Mouse (Mus musculus) embryonic stem cell, embryonic (primary cell): Measurements from ENCODE around the gene Cacnb1.

ENCODE experiments used
- CTCF ChIA-PET, 4 experiments: fragments of 300-600 bp in 2 of 4; fragments of 350-600 bp in 2 of 4; sonication (Branson Sonifier 250); formaldehyde crosslinking; loops; one replicate each; lab custom pipeline; 2022; ENCODE audit warnings: inconsistent platforms in 2 of 4; lab: Charles Lee
- POLR2A ChIA-PET, 4 experiments: fragments of 300-600 bp in 2 of 4; fragments of 350-600 bp in 2 of 4; sonication (Branson Sonifier 250); formaldehyde crosslinking; loops; one replicate each; lab custom pipeline; 2022; ENCODE audit warnings: antibody characterized with exemption in 4 of 4, inconsistent platforms in 1 of 4; lab: Charles Lee

The Cacnb1 gene

DNA sequence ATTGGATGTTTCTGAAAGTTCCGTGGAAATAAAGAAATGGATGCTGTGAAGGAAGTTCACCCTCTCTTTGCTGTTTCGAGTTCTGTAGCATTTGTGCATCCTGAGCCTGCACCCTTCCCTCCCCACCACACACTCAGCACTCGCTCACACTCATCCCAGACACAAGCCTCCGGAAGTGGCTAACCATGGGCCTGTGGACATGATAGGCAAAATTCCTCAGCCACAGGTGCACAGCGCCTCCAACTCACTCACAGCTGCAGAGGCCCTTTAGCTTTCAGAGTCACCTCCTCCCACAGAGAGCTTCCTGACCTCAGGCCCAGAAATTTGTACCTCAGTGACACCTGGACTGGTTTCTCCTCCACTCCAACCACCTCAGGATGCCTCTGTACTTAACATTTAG, 45.0 kb downstream of the Cacnb1 start:
- ChIA-PET POLR2A (interaction anchor here in 3 of 4 experiments (0.7 to 4.7 kb wide), 16 partner anchors 10 to 199 kb away, joined by 3 to 17 read pairs (median 3); partner anchors contain the start of genes Fbxo47 (in 1 of the 3) and Rpl23 (in 1 of the 3)), CTCF (interaction anchor here in 3 of 4 experiments (0.7 to 2.3 kb wide), 7 partner anchors 7 to 78 kb away, joined by 3 to 9 read pairs (median 3); no protein-coding TSS in a partner anchor)

GRCm38 (mm10) chr11:97974746-97975145, 48.1 kb downstream of the Cacnb1 start:
- ChIA-PET POLR2A (interaction anchor here in 3 of 4 experiments (0.6 to 2.8 kb wide), 13 partner anchors 9 to 273 kb away, joined by 3 to 14 read pairs (median 4); partner anchors contain the start of genes Lasp1 (in 1 of the 3), Plxdc1 (in 1 of the 3) and Rpl23 (in 1 of the 3)), CTCF (interaction anchor here in 3 of 4 experiments (0.6 to 1.6 kb wide), 5 partner anchors 13 to 265 kb away, joined by 3 to 5 read pairs (median 4); no protein-coding TSS in a partner anchor)

DNA sequence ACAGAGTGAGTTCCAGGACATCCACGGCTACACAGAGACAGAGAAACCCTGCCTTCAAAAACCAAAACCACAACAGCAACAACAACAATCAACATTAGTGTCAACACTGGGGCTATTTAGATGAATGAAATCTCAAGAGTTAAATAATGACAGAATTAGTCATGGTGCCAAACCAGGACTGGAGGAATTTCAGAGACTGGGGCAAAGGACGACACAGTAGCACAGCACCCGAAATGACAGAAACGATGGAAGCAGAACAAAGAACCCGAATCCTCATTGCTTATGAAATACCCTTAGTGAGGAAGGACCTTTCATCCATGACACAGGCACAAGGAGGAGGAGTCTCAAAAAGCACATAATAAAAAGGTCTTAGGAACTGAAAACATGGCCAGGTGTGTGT, 48.7 kb downstream of the Cacnb1 start:
- ChIA-PET POLR2A (interaction anchor here in 2 of 4 experiments (1.1 to 2.8 kb wide), 6 partner anchors 9 to 50 kb away, joined by 3 to 14 read pairs (median 4); partner anchors contain the start of gene Plxdc1 (in 1 of the 2)), CTCF (interaction anchor here in 2 of 4 experiments (0.6 to 1.6 kb wide), 3 partner anchors 14 to 264 kb away, joined by 3 to 5 read pairs (median 4); no protein-coding TSS in a partner anchor)

DNA sequence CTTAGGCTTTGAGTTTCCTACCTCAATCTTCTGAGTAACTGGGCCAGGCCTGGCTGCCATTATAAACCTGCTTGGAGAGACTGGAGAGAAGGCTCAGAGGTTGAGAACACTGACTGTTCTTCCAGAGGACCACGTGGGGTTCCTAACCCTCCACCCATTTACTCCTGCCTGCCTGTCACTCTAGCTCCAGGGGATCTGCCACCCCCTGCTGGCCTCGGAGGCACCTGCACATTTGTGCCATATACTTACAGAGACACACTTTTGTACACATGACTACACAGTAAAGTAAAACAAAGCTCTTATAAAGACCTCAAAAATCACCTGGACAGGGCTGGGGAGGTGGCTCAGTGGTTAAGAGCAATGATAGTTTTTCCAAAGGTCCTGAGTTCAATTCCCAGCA, 50.4 kb downstream of the Cacnb1 start:
- CTCF ChIA-PET = interaction anchor here (0.6 to 3.8 kb wide), 59 partner anchors 9 to 400 kb away, joined by 3 to 34 read pairs (median 5); partner anchors contain the start of genes Plxdc1 (in 3 of the 4), Fbxo47 (in 2 of the 4) and B230217C12Rik (in 1 of the 4)

DNA sequence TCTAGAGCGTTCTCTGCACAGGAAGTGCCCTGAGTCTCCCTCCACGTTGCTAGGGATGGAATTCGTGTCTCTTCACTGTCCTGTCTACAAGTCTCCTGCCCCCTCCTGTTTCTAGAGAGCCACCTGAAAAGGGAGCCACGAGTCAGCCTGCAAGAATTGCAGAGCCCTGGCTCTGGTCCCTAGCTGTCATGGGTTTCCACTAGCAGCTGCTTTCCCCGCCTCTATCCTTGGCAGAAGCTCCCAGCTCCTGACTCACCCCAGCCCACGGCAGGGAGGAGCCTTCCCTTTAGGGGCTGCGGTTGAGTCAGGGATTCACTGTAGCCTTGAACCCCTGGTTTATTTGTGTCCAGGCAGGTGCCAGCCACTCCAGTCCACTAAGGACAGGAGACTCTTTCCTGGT, 51.6 kb downstream of the Cacnb1 start:
- CTCF ChIA-PET = interaction anchor here (0.6 to 3.8 kb wide), 17 partner anchors 10 to 1082 kb away, joined by 3 to 34 read pairs (median 4); partner anchors contain the start of gene Plxdc1 (in 1 of the 4)
- POLR2A ChIA-PET = interaction anchor here in 2 of 4 experiments (0.8 to 3.2 kb wide), 13 partner anchors 9 to 189 kb away, joined by 3 to 14 read pairs (median 3); partner anchors contain the start of genes Plxdc1 (in 2 of the 2), Fbxo47 (in 1 of the 2) and Rpl23 (in 1 of the 2)

More for the DNA sequence above, 50.4 kb downstream of the Cacnb1 start:
- POLR2A ChIA-PET = interaction anchor here in 3 of 4 experiments (0.8 to 3.2 kb wide), 26 partner anchors 7 to 557 kb away, joined by 3 to 14 read pairs (median 4); partner anchors contain the start of genes Plxdc1 (in 2 of the 3), Arhgap23 (in 1 of the 3), Rpl19 (in 1 of the 3) and Rpl23 (in 1 of the 3)

DNA sequence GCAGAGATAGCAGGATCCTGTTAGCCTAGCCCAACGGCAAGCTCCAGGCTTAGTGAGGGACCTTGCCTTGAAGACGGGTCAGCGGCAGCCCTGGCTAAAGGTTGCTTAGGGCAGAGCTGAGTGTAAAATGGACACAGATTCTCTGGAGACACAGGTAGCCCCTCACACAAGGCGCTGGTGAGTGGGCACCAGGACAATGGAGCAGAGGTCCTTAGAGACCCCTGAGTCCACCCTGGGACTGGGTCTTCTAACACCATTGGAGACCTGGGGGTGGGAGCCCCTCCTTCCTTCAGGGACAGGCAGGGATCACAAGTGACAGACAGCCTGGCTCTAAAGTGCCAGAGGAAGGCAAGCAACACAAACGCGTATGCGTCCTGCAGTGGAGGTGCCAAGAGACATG, 52.1 kb downstream of the Cacnb1 start:
- POLR2A ChIA-PET = interaction anchor here in 3 of 4 experiments (0.5 to 3.2 kb wide), 11 partner anchors 8 to 189 kb away, joined by 3 to 14 read pairs (median 3); partner anchors contain the start of genes Fbxo47 (in 1 of the 3) and Rpl23 (in 1 of the 3)
- CTCF ChIA-PET = interaction anchor here (0.6 to 3.8 kb wide), 17 partner anchors 7 to 1083 kb away, joined by 3 to 34 read pairs (median 4); partner anchors contain the start of gene Plxdc1 (in 1 of the 4)

DNA sequence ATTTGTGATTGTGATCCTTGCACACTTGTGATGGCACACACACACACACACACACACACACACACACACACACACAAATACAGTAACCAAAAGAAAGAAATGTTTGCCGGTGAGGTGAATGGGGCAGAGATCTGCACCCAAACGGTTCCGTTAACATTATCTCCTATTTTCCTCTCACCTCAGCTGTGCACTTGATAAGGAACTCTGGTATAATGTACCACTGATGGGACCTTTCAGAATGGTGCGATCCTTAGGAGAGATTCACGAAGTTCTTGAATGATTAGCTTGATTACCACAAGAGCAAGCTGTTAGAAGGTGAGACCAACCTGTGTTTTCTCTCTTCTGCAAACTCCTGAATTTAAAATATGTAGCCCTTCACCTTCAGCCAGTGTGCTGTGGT, 54.4 kb downstream of the Cacnb1 start:
- ChIA-PET POLR2A (interaction anchor here in 2 of 4 experiments (0.6 to 0.8 kb wide), 2 partner anchors 19 to 23 kb away, joined by 3 read pairs; no protein-coding TSS in a partner anchor), CTCF (interaction anchor here (0.5 to 1.5 kb wide), 7 partner anchors 14 to 1342 kb away, joined by 3 to 8 read pairs (median 4); no protein-coding TSS in a partner anchor)

DNA sequence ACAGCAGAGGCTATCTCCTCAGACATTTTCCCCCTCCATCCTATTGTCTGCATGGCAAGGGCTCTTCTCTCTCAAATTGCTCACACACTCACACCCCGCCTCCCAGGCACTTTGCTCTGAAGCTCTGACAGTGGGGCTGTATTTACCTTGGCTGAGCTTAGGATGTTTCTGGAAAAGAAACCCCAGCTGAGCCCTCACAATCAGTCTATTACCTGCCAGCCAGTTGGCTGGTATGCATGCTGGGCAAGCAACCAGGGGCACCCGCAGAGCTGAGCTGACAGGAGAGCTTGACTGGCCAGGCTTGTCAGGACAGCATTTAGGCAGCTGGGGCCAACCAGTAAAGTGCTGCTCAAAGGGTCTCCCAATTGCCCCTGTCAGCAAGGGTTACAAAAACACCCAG, 55.7 kb downstream of the Cacnb1 start:
- ChIA-PET CTCF (interaction anchor here in 2 of 4 experiments (0.8 to 1.5 kb wide), 3 partner anchors 20 to 36 kb away, joined by 3 to 4 read pairs (median 3); no protein-coding TSS in a partner anchor), POLR2A (interaction anchor here in 2 of 4 experiments (0.6 to 1.7 kb wide), 4 partner anchors 13 to 83 kb away, joined by 3 to 5 read pairs (median 3); partner anchors contain the start of genes Fbxo47 (in 1 of the 2) and Plxdc1 (in 1 of the 2))

GRCm38 (mm10) chr11:97960907-97961306, 61.9 kb downstream of the Cacnb1 start:
- CTCF ChIA-PET = interaction anchor here in 2 of 4 experiments (0.6 to 3.2 kb wide), 8 partner anchors 11 to 42 kb away, joined by 3 to 14 read pairs (median 5); no protein-coding TSS in a partner anchor

DNA sequence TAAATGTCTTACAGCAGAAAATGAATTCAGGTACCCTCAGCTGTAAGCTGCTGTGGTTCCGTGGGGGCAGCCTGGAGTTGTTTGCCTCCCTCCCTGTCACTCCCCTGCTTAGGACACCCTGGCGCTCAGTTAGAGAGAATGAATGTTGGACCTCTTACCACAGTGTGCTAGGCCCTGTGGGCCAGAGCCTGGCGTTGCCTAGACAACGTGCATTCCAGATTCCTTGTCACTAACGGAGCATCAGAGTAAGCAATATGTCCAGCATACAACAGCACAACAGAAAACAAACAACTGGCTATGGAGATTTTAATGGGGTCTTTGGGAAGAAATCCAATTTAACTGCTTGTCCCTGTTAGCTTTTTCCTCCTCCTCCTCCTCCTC, 63.5 kb downstream of the Cacnb1 start:
- CTCF ChIA-PET = interaction anchor here in 3 of 4 experiments (0.6 to 3.2 kb wide), 7 partner anchors 10 to 35 kb away, joined by 3 to 14 read pairs (median 3); no protein-coding TSS in a partner anchor

More at GRCm38 (mm10) chr11:97960907-97961306, 61.9 kb downstream of the Cacnb1 start:
- POLR2A ChIA-PET = interaction anchor here (0.7 to 1.6 kb wide), 10 partner anchors 10 to 77 kb away, joined by 3 to 5 read pairs (median 3); partner anchors contain the start of genes Fbxo47 (in 1 of the 4) and Plxdc1 (in 1 of the 4)

DNA sequence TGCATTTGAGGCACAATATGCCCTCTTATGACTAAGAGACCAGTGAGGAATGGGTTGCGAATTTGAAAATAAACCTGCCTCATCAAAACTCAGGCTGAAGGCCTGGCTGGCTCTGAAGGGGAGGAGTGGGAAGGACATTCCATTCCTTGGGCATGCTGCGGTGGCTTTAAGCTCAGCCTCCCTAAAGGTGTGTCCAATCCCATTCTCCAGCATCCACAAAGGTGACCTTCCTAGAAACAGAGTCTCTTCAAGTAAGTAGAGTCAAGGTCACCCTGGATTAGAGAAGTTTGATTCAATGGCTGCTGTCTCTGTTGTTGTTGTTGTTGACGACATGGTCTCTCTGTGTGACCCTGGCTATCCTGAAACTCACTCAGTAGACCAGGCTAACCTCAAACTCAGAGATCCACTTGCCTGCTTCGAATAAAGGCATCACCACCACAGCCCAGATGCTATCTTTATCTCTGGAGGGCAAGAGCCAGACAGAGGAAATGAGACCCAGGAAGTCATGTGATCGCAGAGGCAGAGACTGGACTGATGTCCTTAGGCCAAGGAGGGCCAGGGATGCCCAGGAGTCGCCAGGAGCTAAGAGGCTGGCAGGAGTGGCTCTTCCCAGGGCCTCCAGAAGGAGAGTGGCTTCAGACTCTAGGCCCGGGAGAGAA, 64.1 kb downstream of the Cacnb1 start:
- ChIA-PET POLR2A (interaction anchor here (0.5 to 2.2 kb wide), 20 partner anchors 9 to 974 kb away, joined by 3 to 13 read pairs (median 4); partner anchors contain the start of genes Fbxo47 (in 1 of the 4) and Rpl19 (in 1 of the 4)), CTCF (interaction anchor here (0.5 to 3.2 kb wide), 10 partner anchors 9 to 44 kb away, joined by 3 to 14 read pairs (median 3); no protein-coding TSS in a partner anchor)

More for the DNA sequence above, 63.5 kb downstream of the Cacnb1 start:
- POLR2A ChIA-PET = interaction anchor here (0.5 to 2.2 kb wide), 19 partner anchors 9 to 973 kb away, joined by 3 to 13 read pairs (median 3); partner anchors contain the start of genes Fbxo47 (in 1 of the 4) and Rpl19 (in 1 of the 4)

DNA sequence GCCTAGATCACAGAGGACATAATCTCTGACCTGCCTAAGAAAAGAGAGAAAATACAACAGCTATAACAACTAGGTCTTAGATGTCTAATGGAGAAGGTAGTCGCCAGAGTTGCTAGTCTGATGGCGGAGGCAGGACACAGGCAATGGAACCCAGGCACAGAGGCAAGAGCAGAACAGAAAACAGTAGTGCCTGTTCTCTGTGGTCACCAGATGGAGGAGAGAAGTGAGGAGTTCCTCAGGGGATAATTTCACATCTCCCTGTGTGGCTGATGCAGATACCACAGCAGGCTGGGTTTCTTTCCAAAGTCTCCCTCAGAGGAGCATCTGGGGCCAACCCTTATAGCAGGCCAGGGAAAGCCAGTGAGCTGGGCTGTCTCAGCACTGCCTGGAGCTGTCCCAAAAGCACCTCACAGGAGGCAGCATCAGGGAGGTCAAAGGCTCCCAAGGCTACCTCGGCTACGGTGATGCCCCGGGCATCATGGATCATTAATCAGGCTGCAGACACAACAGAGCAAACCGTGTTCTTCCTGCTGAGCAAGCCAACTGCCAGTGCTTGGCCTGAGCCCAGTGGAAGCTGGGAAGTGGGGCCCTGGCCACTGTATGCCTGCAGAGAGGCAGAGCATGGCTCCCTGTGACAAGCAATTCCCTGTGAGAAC, 65.8 kb downstream of the Cacnb1 start:
- ChIA-PET POLR2A (interaction anchor here in 3 of 4 experiments (0.5 to 2.2 kb wide), 14 partner anchors 9 to 900 kb away, joined by 3 to 10 read pairs (median 4); partner anchors contain the start of genes Fbxo47 (in 1 of the 3) and Plxdc1 (in 1 of the 3)), CTCF (interaction anchor here (0.5 to 1.8 kb wide), 5 partner anchors 15 to 368 kb away, joined by 3 to 7 read pairs (median 4); no protein-coding TSS in a partner anchor)

DNA sequence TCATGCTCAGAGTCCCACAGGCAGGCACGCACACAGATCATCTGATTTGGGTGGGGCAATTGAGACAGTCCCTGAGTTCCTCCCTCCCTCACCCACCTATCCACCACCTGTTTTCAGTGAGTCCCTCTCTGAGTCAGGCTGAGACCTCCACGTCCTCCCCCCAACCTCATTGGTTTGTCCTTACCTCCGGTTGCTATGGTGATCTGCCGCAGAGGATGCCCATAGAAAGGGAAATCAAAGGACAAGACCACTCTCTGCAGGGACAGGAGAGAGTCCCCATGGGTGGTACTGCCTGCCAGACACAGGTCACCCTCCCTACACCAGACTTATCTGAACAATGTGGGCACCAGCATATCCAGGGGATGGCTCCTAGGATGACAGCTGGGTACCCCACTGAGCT, 66.9 kb downstream of the Cacnb1 start:
- CTCF ChIA-PET = interaction anchor here in 1 of 4 experiments (0.8 kb wide), 1 partner anchor 10 kb away, joined by 3 read pairs; no protein-coding TSS in a partner anchor
- POLR2A ChIA-PET = interaction anchor here in 1 of 4 experiments (1.0 to 2.1 kb wide), 2 partner anchors 18 to 28 kb away, joined by 3 to 6 read pairs; no protein-coding TSS in a partner anchor

DNA sequence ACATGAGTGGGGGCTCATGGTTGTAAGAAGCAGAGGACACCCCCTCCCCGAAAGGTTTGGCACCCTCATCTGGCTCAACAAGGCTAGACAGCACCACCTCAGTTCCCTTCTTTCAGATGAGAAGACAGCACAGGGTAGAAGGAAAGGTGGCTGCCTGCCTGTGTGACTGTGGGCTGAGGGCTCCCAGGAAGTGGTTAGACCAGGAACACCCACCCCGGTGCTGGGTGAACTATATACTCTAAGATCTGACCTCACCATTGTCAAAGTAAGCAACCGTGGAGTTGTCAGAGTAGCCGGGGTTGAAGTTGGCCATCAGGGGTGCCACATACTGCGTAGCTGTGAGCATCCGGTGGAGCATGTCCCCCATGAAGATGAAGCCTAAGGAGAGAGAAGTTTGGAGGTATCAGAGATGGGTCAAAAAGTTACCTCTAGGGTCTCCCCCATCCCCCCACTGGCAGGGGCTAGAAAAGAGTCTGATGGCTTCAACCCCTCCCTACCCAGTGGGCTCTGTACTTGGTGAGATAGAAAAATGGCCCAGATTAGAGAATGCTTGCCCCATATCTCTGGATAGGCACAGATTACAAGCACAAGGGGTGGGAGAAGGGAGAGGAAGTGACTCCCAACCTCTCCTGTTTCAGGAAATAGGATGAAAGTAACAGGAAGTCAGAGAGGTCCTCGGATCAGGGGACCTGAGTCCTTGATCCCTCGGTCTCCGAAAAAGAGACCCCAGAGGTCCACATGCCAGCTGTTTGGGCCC, 67.5 kb downstream of the Cacnb1 start:
- POLR2A ChIA-PET = interaction anchor here in 1 of 4 experiments (1.0 to 2.1 kb wide), 2 partner anchors 17 to 28 kb away, joined by 3 to 6 read pairs; no protein-coding TSS in a partner anchor
- CTCF ChIA-PET = interaction anchor here in 3 of 4 experiments (0.6 to 2.2 kb wide), 4 partner anchors 10 to 55 kb away, joined by 3 to 8 read pairs (median 4); no protein-coding TSS in a partner anchor

DNA sequence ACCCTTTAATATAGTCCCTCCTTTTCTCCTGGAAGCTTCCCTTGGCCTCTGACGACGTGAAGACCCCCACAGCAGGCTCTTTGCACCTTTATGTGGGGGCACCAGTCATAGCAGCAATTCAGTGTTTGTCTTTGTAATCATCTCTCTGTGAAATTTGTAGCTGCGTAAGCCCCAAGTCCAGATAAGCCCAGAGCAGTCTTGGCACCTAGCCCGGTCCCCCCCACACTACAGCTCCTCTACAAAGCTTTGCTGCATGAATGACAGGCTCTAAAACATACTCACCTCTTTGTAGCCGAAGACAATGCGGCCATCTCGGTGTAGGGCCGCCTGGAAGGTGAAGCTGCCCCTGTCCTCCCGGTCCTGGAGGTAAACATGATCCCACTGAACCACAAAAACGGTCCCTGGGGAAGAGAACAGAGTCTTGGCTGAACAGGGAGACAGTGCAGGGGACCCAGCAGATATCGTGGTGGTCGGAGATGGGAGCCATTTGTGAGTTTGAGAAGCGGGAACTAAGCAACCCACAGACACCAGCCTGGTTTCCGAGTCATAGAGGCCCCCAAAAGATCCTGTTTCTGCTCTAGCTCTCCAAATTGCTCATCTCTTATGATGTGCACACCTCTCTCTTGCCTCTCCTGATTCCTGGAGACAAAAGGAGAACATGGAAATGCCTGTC, 68.2 kb downstream of the Cacnb1 start:
- ChIA-PET POLR2A (interaction anchor here (0.5 to 2.7 kb wide), 18 partner anchors 8 to 957 kb away, joined by 3 to 9 read pairs (median 4); partner anchors contain the start of gene Fbxo47 (in 1 of the 4)), CTCF (interaction anchor here in 3 of 4 experiments (0.5 to 2.2 kb wide), 8 partner anchors 14 to 271 kb away, joined by 3 to 8 read pairs (median 4); no protein-coding TSS in a partner anchor)
